ENCODE assay signal across 14 mouse cellular contexts in genomic region chr1:34189318-34189717, GRCm38 (mm10).
DNase-seq lines count a peak whose midpoint lies in the region; ATAC-seq and TF ChIP-seq lines count a peak whose summit lies in the region.
"Had no signal": no experiment of that assay in that cellular context is flagged by ENCODE, and none has a peak within 500 bp of the region (broad histone marks: within the 10 kb centered on the region; RNA-seq: fewer than 3 reads in every experiment).

No protein-coding gene starts in this region.

- 0 out of 2 replicates have a peak, but pooled peaks have one; percentile 55 for ATAC-seq in intestine, embryonic 15.5 days
- ATAC-seq in intestine, postnatal 0 days, result no peak

- no peaks in the 10 kb centered on the region for H3K9me3 ChIP-seq in intestine, embryonic 15.5 days
- no peaks in the 10 kb centered on the region for H3K9me3 ChIP-seq in intestine, postnatal 0 days (ENCODE audit: control insufficient read depth)
- H3K9me3 ChIP-seq: forebrain, embryonic 10.5 days; limb, embryonic 10.5 days; midbrain, embryonic 12.5 days had no signal

- no peak overlapping the region for H3K4me2 ChIP-seq in intestine, embryonic 15.5 days (replicated peaks)
- no peak overlapping the region for H3K4me2 ChIP-seq in intestine, postnatal 0 days (replicated peaks; ENCODE audit: low read depth)
- H3K4me2 ChIP-seq: midbrain, embryonic 12.5 days had no signal

- peak; percentile 29 to 38 for DNase-seq in right cerebral cortex, postnatal 36 days (ENCODE audit: low spot score in 2 of 2)
- DNase-seq in right cerebral cortex, adult 2 months (ENCODE audit: low spot score in 2 of 2), result no peak
- peak; percentile 89 for DNase-seq in layer of hippocampus, adult 9-11 months
- DNase-seq in thymus, postnatal 4 days, result no peak
- no peak for DNase-seq in adrenal gland, adult 8-10 months
- DNase-seq: thymus, adult 18-20 months had no signal

- 68% methylated on average over 14 of the region's 14 CpGs for WGBS in intestine, embryonic 15.5 days
- 82% methylated on average over 14 of the region's 14 CpGs for WGBS in intestine, postnatal 0 days

- H3K4me1 ChIP-seq in intestine, embryonic 15.5 days (replicated peaks), result no peaks in the 10 kb centered on the region
- no peaks in the 10 kb centered on the region for H3K4me1 ChIP-seq in intestine, postnatal 0 days (replicated peaks; ENCODE audit: control insufficient read depth, insufficient read depth, low read length)

- no peaks in the 10 kb centered on the region for H3K36me3 ChIP-seq in intestine, embryonic 15.5 days
- peaks cover 39% of the 10 kb centered on the region for H3K36me3 ChIP-seq in intestine, postnatal 0 days (ENCODE audit: control insufficient read depth, insufficient read depth)

- no peak for TF ChIP-seq CTCF in intestine, postnatal 0 days (IDR thresholded peaks at IDR 0.05; ENCODE audit: low read depth)

- no peaks in the 10 kb centered on the region for H3K27me3 ChIP-seq in intestine, embryonic 15.5 days (replicated peaks)
- no peaks in the 10 kb centered on the region for H3K27me3 ChIP-seq in intestine, postnatal 0 days (replicated peaks; ENCODE audit: control insufficient read depth, insufficient read depth, low read length)
- H3K27me3 ChIP-seq: midbrain, embryonic 12.5 days had no signal

- no peak overlapping the region for H3K4me3 ChIP-seq in intestine, embryonic 15.5 days (replicated peaks)
- H3K4me3 ChIP-seq in intestine, postnatal 0 days (ENCODE audit: low read depth, low read length), result no peak overlapping the region
- H3K4me3 ChIP-seq: forebrain, embryonic 10.5 days; gastrocnemius, adult 2 months; heart, adult 2 months; limb, embryonic 10.5 days; midbrain, embryonic 12.5 days had no signal

- no peak overlapping the region for H3K9ac ChIP-seq in intestine, embryonic 15.5 days
- no peak overlapping the region for H3K9ac ChIP-seq in intestine, postnatal 0 days (ENCODE audit: low read depth, low read length)
- H3K9ac ChIP-seq: liver, embryonic 14.5 days; midbrain, embryonic 12.5 days had no signal

- no peak overlapping the region for H3K27ac ChIP-seq in intestine, embryonic 15.5 days
- no peak overlapping the region for H3K27ac ChIP-seq in intestine, postnatal 0 days (ENCODE audit: low read depth, low read length)
- H3K27ac ChIP-seq: forebrain, embryonic 10.5 days; gastrocnemius, adult 2 months; heart, adult 2 months; limb, embryonic 10.5 days; liver, embryonic 14.5 days; midbrain, embryonic 12.5 days had no signal

Comparison
In these comparisons a context has a peak if more than half of its experiments do, and no peak if none do; other contexts are left out.
1. DNase-seq: peak in right cerebral cortex, postnatal 36 days (2 of 2) and layer of hippocampus, adult 9-11 months (single experiment); none in right cerebral cortex, adult 2 months (0 of 2), thymus, postnatal 4 days (single experiment) and adrenal gland, adult 8-10 months (single experiment).